Mouse (Mus musculus) kidney, postnatal 10 days (tissue): ENCODE data around the gene Dnajc12.
"Not testable (repeated sequence)": the region's sequence is repeated elsewhere in the genome, so short reads cannot be mapped to it uniquely, and the experiment has no call there.

Source experiments
- DNase-seq: peaks from one replicate; pipeline ENCODE4 v3.0.0; 2021; ENCODE audit warnings: mixed read lengths

Dnajc12 gene

GRCm38 (mm10) chr10:63432099-63432498 is 49.9 kb downstream of the Dnajc12 start:
- DNase-seq, result no peak

- no peak for DNase-seq
These were observed 50.6 kb downstream of the Dnajc12 start for GRCm38 (mm10) chr10:63432887-63433286.

GRCm38 (mm10) chr10:63438736-63439262 is 56.6 kb downstream of the Dnajc12 start:
- DNase-seq, result no peak

GRCm38 (mm10) chr10:63439694-63440228 is 57.5 kb downstream of the Dnajc12 start:
- DNase-seq, result no peak

GRCm38 (mm10) chr10:63444602-63445387 is 62.6 kb downstream of the Dnajc12 start:
- not testable (repeated sequence) for DNase-seq

GRCm38 (mm10) chr10:63453926-63454325 is 71.7 kb downstream of the Dnajc12 start:
- DNase-seq, result no peak

- peak; percentile 59 for DNase-seq
These were observed 73.1 kb downstream of the Dnajc12 start for GRCm38 (mm10) chr10:63455110-63455878.

GRCm38 (mm10) chr10:63457292-63458128 is 75.3 kb downstream of the Dnajc12 start:
- peak; percentile 10 for DNase-seq
